Mouse (Mus musculus) ES-CJ7 (cell line): ENCODE data around the gene Tmem251.
A peak's percentile ranks its signal among the peaks of the same experiment; 100 is the strongest.

Source experiments
- DNase-seq: peaks from one replicate; pipeline ENCODE4 v3.0.0; 2011; ENCODE audit warnings: low read depth, low spot score

Tmem251 gene

DNA sequence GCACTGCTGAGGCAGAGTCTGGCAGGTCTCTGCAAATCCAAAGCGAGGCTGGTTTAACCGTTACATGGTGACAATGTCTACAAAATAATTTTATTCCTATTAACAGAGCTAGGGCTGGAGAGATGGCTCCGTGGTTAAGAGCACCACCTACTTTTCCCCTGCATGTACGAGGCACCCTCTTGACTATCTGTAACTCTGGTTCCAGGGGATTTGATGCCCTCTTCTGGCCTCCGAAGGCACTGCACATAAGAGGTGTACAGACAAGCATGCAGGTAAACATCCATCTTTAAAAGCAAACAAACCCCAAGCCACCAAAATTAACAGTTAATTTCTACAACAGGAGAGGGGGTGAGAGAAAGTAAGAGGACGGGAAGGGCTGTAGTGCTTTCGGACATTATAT lies 12.7 kb downstream of the Tmem251 start:
- DNase-seq, result peak; percentile 92

GRCm38 (mm10) chr12:102757055-102757688 lies 13.6 kb downstream of the Tmem251 start:
- no peak for DNase-seq

- peak; percentile 97 for DNase-seq
Observed at GRCm38 (mm10) chr12:102757689-102758402, 14.3 kb downstream of the Tmem251 start, which contains the start of the genes Gm28051, Gon7 and Ubr7. Gene Gm28051 (minus strand): TSS chr12:102757765. Gene Gon7 (minus strand): TSS chr12:102757803. Gene Ubr7 (plus strand): TSS chr12:102757967.

DNA sequence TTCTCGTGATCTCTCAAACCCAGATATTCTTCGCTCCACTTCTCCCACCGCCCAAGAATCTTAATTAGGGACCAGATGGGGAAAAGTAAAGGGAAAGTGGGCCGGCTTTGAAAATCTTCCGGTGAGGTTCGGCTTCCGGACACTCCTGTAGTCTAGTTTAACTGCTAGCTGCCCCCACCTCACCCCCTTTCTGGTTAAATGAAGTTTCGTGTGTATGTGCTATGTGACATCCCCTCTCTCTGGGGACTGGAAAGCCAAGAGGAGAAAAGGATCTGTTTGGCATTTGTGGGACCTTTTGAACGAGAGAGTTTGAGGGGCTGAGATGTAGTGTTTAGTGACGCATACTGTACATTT lies 14.8 kb downstream of the Tmem251 start, which contains the start of gene Gm20604:
Gene Gm20604 (minus strand): TSS at position 270 of the 354 bp plus-strand sequence.
- DNase-seq, result peak; percentile 43

DNA sequence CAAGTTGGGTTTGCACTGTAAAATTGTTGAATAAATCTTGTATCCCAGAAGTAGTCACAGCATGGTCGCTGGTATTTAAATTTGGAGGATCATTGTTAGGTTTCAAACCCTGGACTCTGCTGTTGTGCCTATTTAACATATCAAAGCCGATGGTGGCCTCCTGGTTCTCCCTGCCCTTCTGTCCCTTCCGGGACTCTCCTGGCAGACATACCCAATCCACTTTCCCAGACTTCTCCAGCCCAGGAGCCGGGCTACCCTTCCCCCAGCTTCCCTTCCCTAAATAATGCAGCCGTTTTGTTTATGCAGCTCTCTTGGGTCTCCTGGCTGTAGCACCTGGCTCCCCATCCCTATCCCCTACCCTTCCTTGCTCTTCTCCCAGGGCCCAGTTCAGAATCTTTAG lies 15.4 kb downstream of the Tmem251 start:
- DNase-seq, result peak; percentile 83

DNA sequence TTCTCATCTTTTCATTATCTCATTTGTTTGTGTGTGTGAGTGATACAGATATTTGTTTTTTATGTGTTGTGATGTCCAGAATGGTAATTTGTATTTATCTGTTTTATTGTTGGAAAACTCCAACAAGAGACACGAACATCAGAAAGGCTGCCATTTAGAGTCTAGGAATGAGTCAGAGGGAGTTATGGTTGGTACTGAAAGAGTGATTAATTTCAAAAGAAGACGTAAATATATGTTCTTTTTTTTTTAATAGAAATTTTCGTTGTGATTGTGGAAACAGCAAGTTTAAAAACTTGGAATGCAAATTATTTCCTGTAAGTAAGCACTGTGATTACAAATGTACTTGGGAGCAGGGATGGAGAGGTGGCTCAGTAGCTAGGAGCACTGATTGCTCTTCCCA lies 18.1 kb downstream of the Tmem251 start:
- no peak for DNase-seq

GRCm38 (mm10) chr12:102763696-102764095 lies 20.1 kb downstream of the Tmem251 start:
- DNase-seq, result no peak

- peak; percentile 36 for DNase-seq
Observed at GRCm38 (mm10) chr12:102769000-102769399, 25.4 kb downstream of the Tmem251 start.

DNA sequence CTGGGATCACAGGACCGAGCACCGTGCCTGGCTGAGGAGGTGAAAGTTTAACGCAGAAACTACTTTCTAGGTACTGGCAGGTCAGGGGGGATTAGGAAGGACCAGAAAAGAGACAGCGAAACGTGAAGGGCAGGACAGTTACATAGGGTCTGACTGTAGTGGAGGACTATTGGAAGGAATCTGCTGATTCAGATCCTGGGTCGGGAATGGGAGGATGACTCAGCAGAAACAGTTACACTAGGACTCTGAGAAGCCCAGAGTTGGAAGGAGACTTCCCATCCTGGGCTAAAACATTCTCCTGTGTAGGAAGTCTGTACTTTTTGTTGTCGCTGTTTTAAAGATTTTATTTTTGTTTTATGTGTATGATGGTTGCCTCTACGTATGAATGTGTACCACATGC lies 28.0 kb downstream of the Tmem251 start:
- DNase-seq, result peak; percentile 63

GRCm38 (mm10) chr12:102772676-102773075 lies 29.1 kb downstream of the Tmem251 start:
- no peak for DNase-seq

DNA sequence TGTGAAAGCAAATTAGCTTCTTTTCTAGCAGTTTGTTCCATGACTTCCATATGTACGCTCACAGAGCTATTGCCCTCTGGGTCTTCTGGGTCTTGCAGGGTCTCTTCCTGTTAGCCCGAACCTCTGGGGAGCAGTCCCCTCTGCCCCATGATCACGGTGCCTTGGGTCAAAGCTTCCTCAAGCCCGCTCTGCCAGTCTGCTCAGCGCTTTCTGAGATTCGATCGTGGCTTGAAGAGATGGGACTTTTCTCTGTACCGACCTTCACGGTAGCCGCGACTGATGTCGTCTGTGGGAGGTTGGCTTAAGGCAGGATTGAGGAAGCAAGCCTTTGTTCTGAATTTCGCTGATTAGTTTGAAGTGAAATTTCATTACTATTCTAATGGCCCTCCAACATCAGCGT lies 32.5 kb downstream of the Tmem251 start:
- DNase-seq, result no peak

- DNase-seq, result no peak
Observed at GRCm38 (mm10) chr12:102778151-102778550, 34.6 kb downstream of the Tmem251 start.

- peak; percentile 53 for DNase-seq
Observed at GRCm38 (mm10) chr12:102779452-102779851, 35.9 kb downstream of the Tmem251 start.

DNA sequence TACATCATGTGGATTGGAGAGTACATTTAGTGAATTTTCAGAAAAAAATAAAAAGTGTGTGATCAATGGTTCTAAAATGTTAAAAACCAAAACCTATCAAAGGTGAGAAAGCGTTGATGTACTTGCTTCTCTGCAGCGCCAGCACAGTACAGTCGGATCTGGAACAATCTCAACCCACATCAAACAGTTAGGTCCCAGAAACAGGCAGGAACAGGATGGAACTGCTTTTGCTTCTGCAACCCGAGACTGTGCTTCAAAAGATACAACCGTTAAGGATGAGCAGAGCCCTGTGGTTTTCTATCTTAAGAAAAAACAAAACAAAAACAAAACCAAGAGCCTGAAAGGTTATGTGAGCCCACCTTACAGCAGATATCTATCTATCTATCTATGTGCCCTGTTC lies 39.3 kb downstream of the Tmem251 start:
- DNase-seq, result no peak

GRCm38 (mm10) chr12:102784899-102785592 lies 41.5 kb downstream of the Tmem251 start:
- no peak for DNase-seq

- no peak for DNase-seq
Observed at GRCm38 (mm10) chr12:102785593-102785985, 42.0 kb downstream of the Tmem251 start.

- no peak for DNase-seq
Observed at GRCm38 (mm10) chr12:102787927-102788326, 44.4 kb downstream of the Tmem251 start.
